Mouse (Mus musculus): ENCODE data around the gene Stk11. TPM values are rescaled to one million over a fixed set of nuclear protein-coding genes. Genes with fewer than 3 reads are reported as not detected.
A peak's percentile ranks its signal among the peaks of the same experiment; 100 is the strongest.

Gene Stk11
- polyA plus RNA-seq, 2 experiments, result 30.1 to 133 TPM

- 89% methylated on average over 7 of the region's 7 CpGs for WGBS
Measured at GRCm38 (mm10) chr10:80169651-80170050, 54.0 kb downstream of the Stk11 start.

GRCm38 (mm10) chr10:80170052-80170451 lies 54.4 kb downstream of the Stk11 start:
- peaks cover 28% of the 10 kb centered on the region for H3K36me3 ChIP-seq (ENCODE audit: control insufficient read depth, insufficient read depth, low read length)
- ATAC-seq (ENCODE audit: low FRiP score, low read depth), result no peak
- no peak for TF ChIP-seq POLR2A (IDR thresholded peaks at IDR 0.05; ENCODE audit: borderline replicate concordance, extremely low read depth, insufficient read depth, insufficient read length)
- H3K4me3 ChIP-seq (replicated peaks; ENCODE audit: low read length), result no peak overlapping the region
- no peaks in the 10 kb centered on the region for H3K9me3 ChIP-seq (ENCODE audit: control insufficient read depth, low read length)
- H3K4me1 ChIP-seq (ENCODE audit: control insufficient read depth, insufficient read depth, low read length), result peaks cover 29% of the 10 kb centered on the region
- DNase-seq (ENCODE audit: low spot score), result no peak
- H3K9ac ChIP-seq (ENCODE audit: low read depth, low read length, severe bottlenecking), result no peak overlapping the region
- H3K27me3 ChIP-seq (ENCODE audit: control insufficient read depth, insufficient read depth, low read length), result no peaks in the 10 kb centered on the region
- H3K27ac ChIP-seq (replicated peaks; ENCODE audit: low read depth, low read length), result no peak overlapping the region
- WGBS, result 93% methylated on average over 16 of the region's 16 CpGs
- no peak overlapping the region for H3K4me2 ChIP-seq (replicated peaks; ENCODE audit: low read depth, low read length, severe bottlenecking)

More at GRCm38 (mm10) chr10:80169651-80170050, 54.0 kb downstream of the Stk11 start:
- Histone ChIP-seq H3K4me3 (replicated peaks; ENCODE audit: low read length) (no peak overlapping the region), H3K9ac (ENCODE audit: low read depth, low read length, severe bottlenecking) (no peak overlapping the region), H3K27ac (replicated peaks; ENCODE audit: low read depth, low read length) (no peak overlapping the region), H3K36me3 (ENCODE audit: control insufficient read depth, insufficient read depth, low read length) (peaks cover 28% of the 10 kb centered on the region), H3K4me2 (replicated peaks; ENCODE audit: low read depth, low read length, severe bottlenecking) (no peak overlapping the region), H3K9me3 (ENCODE audit: control insufficient read depth, low read length) (no peaks in the 10 kb centered on the region), H3K27me3 (ENCODE audit: control insufficient read depth, insufficient read depth, low read length) (no peaks in the 10 kb centered on the region), H3K4me1 (ENCODE audit: control insufficient read depth, insufficient read depth, low read length) (peaks cover 32% of the 10 kb centered on the region)
- no peak for ATAC-seq (ENCODE audit: low FRiP score, low read depth)
- TF ChIP-seq POLR2A (IDR thresholded peaks at IDR 0.05; ENCODE audit: borderline replicate concordance, extremely low read depth, insufficient read depth, insufficient read length), result no peak
- DNase-seq (ENCODE audit: low spot score), result no peak

GRCm38 (mm10) chr10:80170601-80171021 lies 55.0 kb downstream of the Stk11 start:
- no peaks in the 10 kb centered on the region for H3K27me3 ChIP-seq (ENCODE audit: control insufficient read depth, insufficient read depth, low read length)
- H3K36me3 ChIP-seq (ENCODE audit: control insufficient read depth, insufficient read depth, low read length), result peaks cover 28% of the 10 kb centered on the region
- 95% methylated on average over 19 of the region's 19 CpGs for WGBS
- no peak overlapping the region for H3K4me3 ChIP-seq (replicated peaks; ENCODE audit: low read length)
- no peak overlapping the region for H3K27ac ChIP-seq (replicated peaks; ENCODE audit: low read depth, low read length)
- H3K9ac ChIP-seq (ENCODE audit: low read depth, low read length, severe bottlenecking), result no peak overlapping the region
- H3K4me2 ChIP-seq (replicated peaks; ENCODE audit: low read depth, low read length, severe bottlenecking), result no peak overlapping the region
- no peaks in the 10 kb centered on the region for H3K9me3 ChIP-seq (ENCODE audit: control insufficient read depth, low read length)
- peaks cover 24% of the 10 kb centered on the region for H3K4me1 ChIP-seq (ENCODE audit: control insufficient read depth, insufficient read depth, low read length)
- ATAC-seq (ENCODE audit: low FRiP score, low read depth) (no peak), DNase-seq (ENCODE audit: low spot score) (no peak)
- no peak for TF ChIP-seq POLR2A (IDR thresholded peaks at IDR 0.05; ENCODE audit: borderline replicate concordance, extremely low read depth, insufficient read depth, insufficient read length)

GRCm38 (mm10) chr10:80171252-80171651 lies 55.6 kb downstream of the Stk11 start:
- no peak for DNase-seq (ENCODE audit: low spot score)
- 94% methylated on average over 15 of the region's 15 CpGs for WGBS
- H3K4me3 ChIP-seq (replicated peaks; ENCODE audit: low read length), result no peak overlapping the region
- peaks cover 22% of the 10 kb centered on the region for H3K4me1 ChIP-seq (ENCODE audit: control insufficient read depth, insufficient read depth, low read length)
- H3K36me3 ChIP-seq (ENCODE audit: control insufficient read depth, insufficient read depth, low read length), result peaks cover 28% of the 10 kb centered on the region
- TF ChIP-seq POLR2A (IDR thresholded peaks at IDR 0.05; ENCODE audit: borderline replicate concordance, extremely low read depth, insufficient read depth, insufficient read length), result no peak
- no peaks in the 10 kb centered on the region for H3K27me3 ChIP-seq (ENCODE audit: control insufficient read depth, insufficient read depth, low read length)
- no peak overlapping the region for H3K27ac ChIP-seq (replicated peaks; ENCODE audit: low read depth, low read length)
- ATAC-seq (ENCODE audit: low FRiP score, low read depth), result no peak
- H3K9ac ChIP-seq (ENCODE audit: low read depth, low read length, severe bottlenecking), result no peak overlapping the region
- H3K4me2 ChIP-seq (replicated peaks; ENCODE audit: low read depth, low read length, severe bottlenecking), result no peak overlapping the region
- no peaks in the 10 kb centered on the region for H3K9me3 ChIP-seq (ENCODE audit: control insufficient read depth, low read length)

- peak overlapping the region; percentile 63; the same call in 1 of the 2 replicates for H3K4me2 ChIP-seq (replicated peaks; ENCODE audit: low read depth, low read length, severe bottlenecking)
Measured at GRCm38 (mm10) chr10:80171760-80172526, 56.3 kb downstream of the Stk11 start.

More at GRCm38 (mm10) chr10:80171760-80172526, 56.3 kb downstream of the Stk11 start:
- Histone ChIP-seq H3K9me3 (ENCODE audit: control insufficient read depth, low read length) (no peaks in the 10 kb centered on the region), H3K27me3 (ENCODE audit: control insufficient read depth, insufficient read depth, low read length) (no peaks in the 10 kb centered on the region), H3K4me3 (replicated peaks; ENCODE audit: low read length) (no peak overlapping the region), H3K27ac (replicated peaks; ENCODE audit: low read depth, low read length) (peak overlapping the region; percentile 55; the same call in 1 of the 2 replicates), H3K9ac (ENCODE audit: low read depth, low read length, severe bottlenecking) (no peak overlapping the region), H3K4me1 (ENCODE audit: control insufficient read depth, insufficient read depth, low read length) (peaks cover 18% of the 10 kb centered on the region), H3K36me3 (ENCODE audit: control insufficient read depth, insufficient read depth, low read length) (peaks cover 28% of the 10 kb centered on the region)
- ATAC-seq (ENCODE audit: low FRiP score, low read depth) (no peak), DNase-seq (ENCODE audit: low spot score) (no peak)
- WGBS, result 81% methylated on average over 45 of the region's 45 CpGs
- TF ChIP-seq POLR2A (IDR thresholded peaks at IDR 0.05; ENCODE audit: borderline replicate concordance, extremely low read depth, insufficient read depth, insufficient read length), result no peak

Measured in limb, embryonic 14.5 days (tissue).